Mouse (Mus musculus) hindbrain, embryonic 15.5 days (tissue): ENCODE results near the gene Rara. TPM values are rescaled to one million over a fixed set of nuclear protein-coding genes. Genes with fewer than 3 reads are reported as not detected.

Source experiments
- ATAC-seq: fragments of 200-750 bp; cut with Nextera tagmentation; 2 replicates; pipeline ENCODE4 v1.8.0; 2017; ENCODE audit warnings: low read depth, moderate number of reproducible peaks, moderate TSS enrichment; ENCODE audit not compliant: low FRiP score
- H3K27ac ChIP-seq: fragments of 300-500 bp; sonication (generic); replicated peaks from 2 replicates; pipeline ENCODE4 v1.5.1; 2015; ENCODE audit warnings: mild to moderate bottlenecking, inconsistent platforms
- H3K27me3 ChIP-seq: fragments of 300-500 bp; sonication (generic); 2 replicates; pipeline ENCODE4 v1.6.1; 2015; ENCODE audit warnings: control low read depth, inconsistent platforms
- H3K36me3 ChIP-seq: fragments of 300-500 bp; sonication (generic); 2 replicates; pipeline ENCODE4 v1.6.1; 2015; ENCODE audit warnings: control low read depth, inconsistent platforms
- H3K4me1 ChIP-seq: fragments of 300-500 bp; sonication (generic); replicated peaks from 2 replicates; pipeline ENCODE4 v1.6.1; 2015; ENCODE audit warnings: control low read depth, inconsistent platforms
- H3K4me2 ChIP-seq: fragments of 300-500 bp; sonication (generic); 2 replicates; pipeline ENCODE4 v1.6.1; 2015; ENCODE audit warnings: moderate library complexity, mild to moderate bottlenecking, inconsistent platforms
- H3K4me3 ChIP-seq: fragments of 300-500 bp; sonication (generic); 2 replicates; pipeline ENCODE4 v1.5.1; 2015; ENCODE audit warnings: mild to moderate bottlenecking, inconsistent platforms
- H3K9ac ChIP-seq: fragments of 300-500 bp; sonication (generic); 2 replicates; pipeline ENCODE4 v1.6.1; 2015; ENCODE audit warnings: inconsistent platforms
- H3K9me3 ChIP-seq: fragments of 300-500 bp; sonication (generic); 2 replicates; pipeline ENCODE4 v1.6.1; 2016; ENCODE audit warnings: control low read depth, inconsistent platforms
- WGBS: fragments of 180-500 bp; shearing (Covaris S2); methylation state at CpG from one replicate; pipeline ENCODE4 v1.1.7; 2015; 5-methylcytosine and 5-hydroxymethylcytosine counted together
- polyA plus RNA-seq: library from polyadenylated mRNA; unstranded; fragments of >200 nt; fragmentation: Nextera tagmentation; extraction: Ambion mirVana; gene quantifications from 2 replicates; pipeline ENCODE4 v1.2.1, GENCODE M21; 2015

The Rara gene
- polyA plus RNA-seq, 1 experiment from 2014 or later: 16.8 TPM

DNA sequence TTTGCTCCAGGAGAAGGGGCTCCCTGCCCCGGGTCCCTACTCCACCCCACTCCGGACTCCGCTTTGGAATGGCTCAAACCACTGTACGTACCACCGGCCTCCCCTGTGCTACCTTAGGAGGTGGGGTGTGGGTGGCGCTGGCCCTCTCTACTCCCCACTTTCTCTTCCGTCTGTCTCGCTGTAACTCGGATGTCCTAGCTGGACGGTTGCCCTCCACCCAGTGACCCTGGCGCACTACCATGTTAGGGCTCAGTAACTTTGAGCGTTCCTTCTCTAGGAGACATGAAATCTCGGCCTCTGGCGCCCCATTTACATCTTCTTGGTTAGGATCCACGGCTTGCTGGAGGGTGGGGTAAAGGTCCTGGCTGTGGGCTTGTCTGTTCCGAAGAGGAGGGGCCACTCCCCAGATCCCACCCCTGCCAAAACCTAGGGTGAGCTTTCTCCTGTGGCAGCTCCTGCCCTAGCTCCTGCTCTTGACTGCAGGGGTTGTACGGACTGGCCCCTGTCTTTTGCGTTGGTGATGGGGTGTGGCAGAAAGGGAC lies 33.5 kb downstream of the Rara start:
- H3K4me3 ChIP-seq: peak overlapping the region; percentile 71
- peak overlapping the region; percentile 61 for H3K9ac ChIP-seq
- H3K9me3 ChIP-seq: no peaks in the 10 kb centered on the region
- ATAC-seq: no peak
- H3K27ac ChIP-seq: peak overlapping the region; percentile 85
- no peaks in the 10 kb centered on the region for H3K27me3 ChIP-seq
- peaks cover 73% of the 10 kb centered on the region for H3K4me1 ChIP-seq
- H3K4me2 ChIP-seq: peak overlapping the region; percentile 98
- H3K36me3 ChIP-seq: no peaks in the 10 kb centered on the region
- 3% methylated on average over 18 of the region's 18 CpGs for WGBS

DNA sequence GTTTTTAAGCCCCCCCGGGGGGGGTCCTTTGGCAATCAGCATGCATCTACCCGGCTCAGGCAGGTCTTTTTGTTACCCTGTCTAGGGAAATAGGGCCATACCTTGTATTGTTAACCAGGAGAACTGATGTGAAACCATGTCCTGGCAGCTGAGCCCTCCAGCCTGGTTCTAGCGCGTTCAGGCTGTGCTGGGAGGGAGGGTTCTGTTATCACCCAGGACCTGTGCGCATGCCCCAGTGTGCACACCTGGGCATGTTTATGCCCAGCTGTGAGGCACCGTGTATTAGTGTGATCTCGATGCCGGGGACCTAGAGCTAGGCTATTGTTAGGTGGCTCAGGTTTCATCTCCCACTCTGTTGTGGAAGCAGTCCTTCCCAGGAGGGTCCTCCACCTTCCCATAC lies 34.1 kb downstream of the Rara start:
- 7% methylated on average over 8 of the region's 8 CpGs for WGBS
- peak overlapping the region; percentile 85; the same call in 1 of the 2 replicates for H3K27ac ChIP-seq
- ATAC-seq: no peak
- H3K9me3 ChIP-seq: no peaks in the 10 kb centered on the region
- H3K9ac ChIP-seq: peak overlapping the region; percentile 61
- H3K27me3 ChIP-seq: no peaks in the 10 kb centered on the region
- peak overlapping the region; percentile 71 for H3K4me3 ChIP-seq
- H3K36me3 ChIP-seq: no peaks in the 10 kb centered on the region
- H3K4me1 ChIP-seq: peaks cover 80% of the 10 kb centered on the region
- H3K4me2 ChIP-seq: peak overlapping the region; percentile 98

DNA sequence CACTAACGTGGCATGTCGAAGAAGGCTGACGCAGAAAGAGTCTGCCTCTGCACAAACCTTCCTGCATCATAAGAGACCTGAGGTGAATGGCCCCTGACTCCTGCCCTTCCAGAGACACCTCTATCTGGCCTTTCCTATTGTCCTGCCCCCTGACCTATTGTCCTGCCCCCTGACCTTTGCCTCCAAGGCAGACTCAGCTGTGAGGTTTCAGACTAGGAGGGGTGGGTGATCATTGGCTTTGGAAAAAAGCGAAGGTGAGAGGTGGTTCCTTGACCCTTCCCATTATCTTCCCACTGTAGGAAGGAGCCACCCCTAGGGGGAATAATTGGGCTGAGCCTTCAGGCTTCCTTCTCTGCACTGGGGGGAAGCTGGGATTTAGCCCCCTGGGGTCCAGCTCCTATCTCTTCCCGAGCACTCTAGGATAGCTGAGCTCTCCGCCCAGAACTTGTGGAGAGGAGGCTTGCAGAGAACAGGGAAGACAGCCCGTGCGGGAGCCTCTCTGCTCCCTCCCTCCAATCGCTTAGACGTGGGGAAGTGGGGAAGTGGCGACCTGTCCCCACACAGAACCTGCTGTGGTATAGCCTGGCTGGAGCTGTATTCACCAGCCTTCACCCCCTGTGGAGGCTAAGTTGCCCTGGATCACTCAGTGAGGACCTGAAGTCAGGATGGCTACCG lies 34.9 kb downstream of the Rara start:
- Histone ChIP-seq H3K4me3 (peak overlapping the region; percentile 71), H3K27me3 (no peaks in the 10 kb centered on the region), H3K27ac (peak overlapping the region; percentile 85), H3K9me3 (no peaks in the 10 kb centered on the region), H3K36me3 (no peaks in the 10 kb centered on the region), H3K4me1 (peaks cover 88% of the 10 kb centered on the region), H3K4me2 (peak overlapping the region; percentile 98), H3K9ac (peak overlapping the region; percentile 61)
- no peak for ATAC-seq
- 11% methylated on average over 12 of the region's 12 CpGs for WGBS

DNA sequence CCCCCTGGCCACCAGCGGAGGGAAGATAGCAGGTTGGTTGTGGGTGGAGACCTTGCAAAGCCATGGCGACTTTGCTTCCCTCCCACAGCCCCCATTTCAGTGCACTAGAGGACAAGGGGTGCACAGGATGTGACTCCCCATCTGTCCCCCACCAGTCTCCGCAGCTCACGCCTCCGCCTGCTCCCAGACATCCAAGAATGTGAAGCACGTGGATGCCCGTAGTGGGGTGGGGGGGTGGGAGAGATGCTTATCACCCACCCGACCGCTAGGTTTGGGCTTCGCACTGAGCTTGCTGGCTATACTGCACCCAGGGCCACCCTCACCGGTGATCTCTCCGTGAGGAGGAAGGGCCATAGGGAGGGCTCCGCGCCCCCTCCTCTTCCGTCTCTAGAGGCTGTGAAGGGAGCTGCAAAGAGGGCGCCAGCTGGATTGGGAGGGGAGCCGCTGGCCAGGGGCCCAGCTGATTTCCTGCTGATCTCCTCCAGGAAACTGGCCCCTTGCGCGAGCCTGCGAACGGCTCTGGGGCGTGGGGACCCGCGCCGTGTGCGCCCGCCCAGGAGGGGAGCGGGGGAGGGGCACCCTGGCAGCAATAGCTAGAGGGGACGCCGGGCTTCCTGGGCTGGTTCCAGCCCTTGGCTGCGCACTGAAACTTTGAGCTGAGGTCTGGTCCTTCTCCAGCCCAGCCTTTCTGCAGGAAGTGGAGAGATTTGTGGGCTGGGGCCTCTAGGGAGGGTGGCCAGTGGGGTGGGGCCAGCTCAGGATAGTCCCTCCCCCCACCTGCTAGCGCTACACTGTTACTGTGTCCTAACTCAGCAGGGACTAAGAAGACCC lies 35.8 kb downstream of the Rara start:
- no peaks in the 10 kb centered on the region for H3K27me3 ChIP-seq
- H3K9me3 ChIP-seq: no peaks in the 10 kb centered on the region
- peak; percentile 57 for ATAC-seq
- H3K36me3 ChIP-seq: no peaks in the 10 kb centered on the region
- peaks cover 96% of the 10 kb centered on the region for H3K4me1 ChIP-seq
- H3K4me2 ChIP-seq: peak overlapping the region; percentile 98
- peak overlapping the region; percentile 71 for H3K4me3 ChIP-seq
- under 1% methylated on average over 32 of the region's 32 CpGs for WGBS
- peak overlapping the region; percentile 61 for H3K9ac ChIP-seq
- H3K27ac ChIP-seq: peak overlapping the region; percentile 85

DNA sequence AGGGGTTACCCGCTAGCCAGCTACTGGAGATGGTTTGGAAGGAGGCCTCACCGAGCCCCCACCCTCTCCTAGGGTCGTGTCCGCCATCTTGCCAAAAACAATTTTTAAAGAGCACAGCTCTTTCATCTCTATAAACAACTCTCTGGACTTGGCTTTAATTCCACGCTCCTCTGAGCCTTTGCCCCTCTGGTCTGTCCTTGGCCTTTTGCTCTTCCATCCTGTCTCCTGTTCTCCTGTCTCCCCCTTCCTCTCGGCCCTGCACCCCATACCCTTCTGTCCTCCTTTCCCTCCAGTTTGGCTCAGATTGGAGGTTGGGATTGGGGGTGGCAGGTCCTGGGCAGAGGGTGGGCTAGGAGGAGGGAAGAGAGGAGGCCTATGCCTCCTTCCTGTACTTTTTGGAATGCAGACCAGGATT lies 36.6 kb downstream of the Rara start:
- Histone ChIP-seq H3K4me3 (peak overlapping the region; percentile 71; the same call in 1 of the 2 replicates), H3K27ac (peak overlapping the region; percentile 85), H3K36me3 (no peaks in the 10 kb centered on the region), H3K4me1 (peaks cover 99% of the 10 kb centered on the region), H3K4me2 (peak overlapping the region; percentile 98), H3K9me3 (no peaks in the 10 kb centered on the region), H3K9ac (peak overlapping the region; percentile 23), H3K27me3 (no peaks in the 10 kb centered on the region)
- ATAC-seq: no peak
- 14% methylated on average over 6 of the region's 6 CpGs for WGBS

DNA sequence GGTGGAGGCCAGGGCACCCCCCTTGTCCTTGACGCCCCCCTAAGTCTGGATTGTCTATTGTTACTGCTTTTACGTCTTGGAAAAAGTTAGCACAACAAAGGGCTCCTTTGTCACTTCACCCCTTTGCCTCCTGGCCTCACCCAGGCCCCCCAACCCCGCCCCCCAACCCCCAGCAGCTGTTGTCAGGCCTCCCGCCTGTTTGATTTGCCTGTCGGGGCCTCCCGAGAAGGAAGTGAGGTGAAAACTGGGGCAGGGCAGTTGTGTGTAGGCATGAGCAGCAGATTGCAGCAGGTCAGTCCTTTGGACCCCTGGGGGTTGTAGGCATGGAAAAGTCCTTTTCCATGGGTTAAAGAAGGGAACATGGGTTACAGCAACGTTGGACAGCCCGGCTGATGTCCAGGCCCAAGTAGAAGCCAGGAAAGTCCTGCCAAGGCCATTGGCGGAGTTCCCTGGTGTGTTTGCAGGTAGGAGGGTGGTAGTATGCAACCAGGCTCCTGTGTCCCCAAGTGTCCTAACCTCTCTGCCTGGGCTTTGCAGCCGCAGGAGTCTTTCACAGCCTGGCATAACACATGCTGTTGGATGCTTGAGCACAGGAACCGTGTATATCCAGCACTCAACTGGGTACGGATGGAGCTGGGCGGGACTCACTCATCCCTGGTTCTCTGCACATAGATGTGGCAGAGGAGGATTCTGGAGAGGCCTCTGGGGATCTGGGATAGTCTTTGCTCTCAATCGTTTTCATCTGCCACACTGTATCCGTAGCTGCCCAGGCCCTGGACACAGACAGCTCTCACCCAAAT lies 37.2 kb downstream of the Rara start:
- WGBS: 12% methylated on average over 15 of the region's 15 CpGs
- Histone ChIP-seq H3K4me3 (peak overlapping the region; percentile 71), H3K4me2 (peak overlapping the region; percentile 98)

DNA sequence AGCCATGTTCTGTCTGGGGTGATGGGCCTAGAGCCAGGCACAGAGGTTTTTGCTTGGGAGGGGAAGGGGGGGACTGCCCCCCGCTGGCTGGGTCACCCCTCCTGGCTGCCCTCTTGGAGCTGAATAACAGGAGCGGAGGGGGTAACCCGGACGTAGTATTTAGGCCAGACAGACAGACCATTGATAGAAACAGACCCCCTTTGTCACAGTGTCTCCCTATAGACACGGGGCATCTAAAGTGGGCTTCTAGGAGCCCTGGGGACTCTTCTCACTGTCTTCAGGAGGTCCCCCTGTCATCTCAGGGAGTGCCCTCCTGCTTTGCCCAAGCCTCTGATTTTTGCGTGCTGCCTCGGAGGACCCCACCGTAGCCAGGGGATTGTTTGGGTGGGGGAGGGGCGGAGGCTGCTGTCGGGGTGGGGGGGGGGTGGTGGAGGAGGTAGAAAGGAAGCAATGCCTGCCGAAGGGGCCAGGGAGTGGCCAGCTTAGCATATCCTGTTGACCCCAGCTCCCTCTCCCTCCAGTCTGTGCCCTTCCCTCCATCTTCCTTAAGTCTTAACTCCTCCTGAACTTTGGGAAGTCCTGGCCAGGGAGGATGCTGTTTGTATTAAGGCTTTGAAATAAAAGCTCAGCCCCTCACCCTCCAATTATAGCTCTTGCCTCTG lies 37.9 kb downstream of the Rara start:
- no peaks in the 10 kb centered on the region for H3K27me3 ChIP-seq
- H3K4me3 ChIP-seq: peak overlapping the region; percentile 1; the same call in 1 of the 2 replicates
- no peaks in the 10 kb centered on the region for H3K36me3 ChIP-seq
- peak overlapping the region; percentile 85 for H3K27ac ChIP-seq
- 5% methylated on average over 11 of the region's 11 CpGs for WGBS
- no peaks in the 10 kb centered on the region for H3K9me3 ChIP-seq
- no peak for ATAC-seq
- peak overlapping the region; percentile 23 for H3K9ac ChIP-seq
- H3K4me1 ChIP-seq: peaks cover 100% of the 10 kb centered on the region
- H3K4me2 ChIP-seq: peak overlapping the region; percentile 98

More for the DNA sequence above, 37.2 kb downstream of the Rara start:
- peaks cover 99% of the 10 kb centered on the region for H3K4me1 ChIP-seq
- H3K36me3 ChIP-seq: no peaks in the 10 kb centered on the region
- H3K9me3 ChIP-seq: no peaks in the 10 kb centered on the region
- no peak for ATAC-seq
- H3K27me3 ChIP-seq: no peaks in the 10 kb centered on the region
- peak overlapping the region; percentile 85 for H3K27ac ChIP-seq
- H3K9ac ChIP-seq: peak overlapping the region; percentile 23

DNA sequence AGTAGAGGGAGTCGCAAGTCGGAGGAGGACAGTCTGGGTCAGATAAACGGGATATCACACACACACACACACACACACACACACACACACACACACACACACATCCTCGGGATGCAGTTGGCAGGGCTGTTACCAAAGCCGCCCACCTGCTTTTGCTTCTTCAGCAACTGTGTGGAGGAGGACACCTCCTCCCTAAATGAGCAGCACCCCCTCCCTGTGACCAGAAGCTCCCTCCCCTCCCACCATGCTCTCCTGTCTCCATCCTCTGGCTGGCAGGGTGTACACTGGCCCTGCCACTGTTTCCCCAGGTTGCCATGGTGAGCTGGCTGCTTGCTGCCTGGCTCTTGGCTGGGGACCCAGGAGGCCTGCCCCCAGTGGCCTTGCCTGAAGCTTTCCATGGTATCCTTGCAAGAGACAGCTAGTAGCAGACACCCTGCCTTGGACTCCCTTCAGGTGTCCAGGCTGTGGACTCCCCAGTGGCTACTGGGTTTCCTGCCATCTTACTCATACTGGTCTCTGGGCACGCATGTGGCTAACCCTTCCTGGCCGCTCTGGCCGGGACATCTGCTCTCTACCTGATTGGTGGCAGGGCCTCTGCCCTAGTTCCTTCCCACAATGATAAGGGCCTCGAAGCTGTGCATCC lies 39.0 kb downstream of the Rara start:
- no peak overlapping the region for H3K4me3 ChIP-seq
- peaks cover 100% of the 10 kb centered on the region for H3K4me1 ChIP-seq
- peak overlapping the region; percentile 85 for H3K27ac ChIP-seq
- no peaks in the 10 kb centered on the region for H3K27me3 ChIP-seq
- WGBS: 12% methylated on average over 9 of the region's 9 CpGs
- no peaks in the 10 kb centered on the region for H3K9me3 ChIP-seq
- peak overlapping the region; percentile 98 for H3K4me2 ChIP-seq
- peak; percentile 47 for ATAC-seq
- peak overlapping the region; percentile 9 for H3K9ac ChIP-seq
- H3K36me3 ChIP-seq: no peaks in the 10 kb centered on the region

DNA sequence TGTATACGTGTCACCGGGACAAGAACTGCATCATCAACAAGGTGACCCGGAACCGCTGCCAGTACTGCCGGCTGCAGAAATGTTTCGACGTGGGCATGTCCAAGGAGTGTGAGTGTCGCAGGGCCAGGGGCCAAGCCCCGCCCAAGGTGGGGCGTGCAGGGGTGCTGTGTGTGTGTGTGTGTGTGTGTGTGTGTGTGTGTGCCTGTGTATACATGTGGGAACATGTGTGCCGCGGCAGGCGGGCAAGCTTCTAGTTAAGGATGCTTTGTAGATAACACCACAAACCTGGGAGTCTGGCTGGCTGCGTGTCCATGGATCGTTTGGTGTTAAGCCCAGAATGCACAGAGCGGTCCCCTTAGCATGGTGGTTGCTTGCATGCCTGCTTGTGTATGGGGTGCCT lies 40.5 kb downstream of the Rara start:
- H3K4me2 ChIP-seq: peak overlapping the region; percentile 42
- peaks cover 7% of the 10 kb centered on the region for H3K36me3 ChIP-seq
- 32% methylated on average over 16 of the region's 16 CpGs for WGBS
- peaks cover 86% of the 10 kb centered on the region for H3K4me1 ChIP-seq
- H3K9me3 ChIP-seq: no peaks in the 10 kb centered on the region
- H3K27ac ChIP-seq: peak overlapping the region; percentile 85
- peak overlapping the region; percentile 11; the same call in 1 of the 2 replicates for H3K9ac ChIP-seq
- ATAC-seq: no peak
- no peak overlapping the region for H3K4me3 ChIP-seq
- H3K27me3 ChIP-seq: no peaks in the 10 kb centered on the region

DNA sequence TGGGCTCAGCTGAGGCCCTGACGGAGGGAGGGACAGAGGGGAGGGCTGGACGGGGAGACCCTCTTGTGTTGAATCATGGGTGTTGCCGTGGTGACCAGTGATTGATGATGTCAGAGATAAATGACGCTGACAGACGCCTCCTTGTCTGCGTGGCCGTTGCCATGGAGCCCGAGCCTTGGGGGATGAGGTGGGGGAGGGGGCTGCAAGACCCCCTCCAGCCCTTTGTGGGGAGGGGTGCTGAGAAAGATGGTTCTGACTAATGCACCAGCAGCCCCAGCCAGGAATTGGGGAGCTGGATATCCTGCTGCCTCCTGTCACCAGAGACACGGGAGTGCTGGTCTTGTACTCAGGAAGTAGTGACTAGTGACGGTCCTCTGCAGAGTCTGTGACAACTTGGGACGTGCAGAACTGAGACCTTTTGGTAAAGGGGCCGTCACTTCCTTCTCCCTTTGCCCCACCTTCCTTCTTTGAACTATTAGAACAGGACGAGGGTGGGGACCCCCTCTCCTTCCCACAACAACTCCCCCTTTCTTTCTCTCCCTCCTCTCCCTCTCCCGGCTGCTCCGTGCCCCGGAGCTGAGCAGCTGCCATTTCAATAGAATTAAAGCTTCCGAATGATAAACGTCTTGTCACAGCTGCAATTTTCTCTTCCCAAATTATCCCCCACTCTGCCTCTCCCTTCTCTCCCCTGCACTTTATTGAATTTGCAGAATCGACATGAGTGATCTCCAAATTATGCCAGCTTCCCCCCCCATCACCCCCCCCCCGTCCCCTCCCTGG lies 41.3 kb downstream of the Rara start:
- H3K4me3 ChIP-seq: no peak overlapping the region

More for the DNA sequence above, 41.3 kb downstream of the Rara start:
- 8% methylated on average over 20 of the region's 20 CpGs for WGBS
- Histone ChIP-seq H3K27me3 (no peaks in the 10 kb centered on the region), H3K9me3 (no peaks in the 10 kb centered on the region), H3K4me1 (peaks cover 78% of the 10 kb centered on the region), H3K9ac (peak overlapping the region; percentile 11; the same call in 1 of the 2 replicates), H3K4me2 (peak overlapping the region; percentile 42), H3K27ac (peak overlapping the region; percentile 85), H3K36me3 (peaks cover 9% of the 10 kb centered on the region)
- ATAC-seq: peak; percentile 6; the same call in 1 of the 2 replicates
